Mouse (Mus musculus): ENCODE data around the gene Cdk8. TPM values are rescaled to one million over a fixed set of nuclear protein-coding genes. Genes with fewer than 3 reads are reported as not detected.

Cdk8 gene
- polyA plus RNA-seq, 1 experiment from 2014 or later: 18.6 TPM

- H3K36me3 ChIP-seq: peaks cover 46% of the 10 kb centered on the region
- WGBS: 89% methylated on average over 7 of the region's 7 CpGs
- no peaks in the 10 kb centered on the region for H3K27me3 ChIP-seq
- ATAC-seq (replicated peaks): no peak
- H3K4me3 ChIP-seq: no peak overlapping the region
- no peak overlapping the region for H3K27ac ChIP-seq (replicated peaks)
- no peaks in the 10 kb centered on the region for H3K9me3 ChIP-seq
- H3K9ac ChIP-seq (replicated peaks): no peak overlapping the region
- H3K4me1 ChIP-seq: no peaks in the 10 kb centered on the region
- no peak overlapping the region for H3K4me2 ChIP-seq (replicated peaks)
These were observed 58.9 kb downstream of the Cdk8 start for GRCm38 (mm10) chr5:146289921-146290320.

DNA sequence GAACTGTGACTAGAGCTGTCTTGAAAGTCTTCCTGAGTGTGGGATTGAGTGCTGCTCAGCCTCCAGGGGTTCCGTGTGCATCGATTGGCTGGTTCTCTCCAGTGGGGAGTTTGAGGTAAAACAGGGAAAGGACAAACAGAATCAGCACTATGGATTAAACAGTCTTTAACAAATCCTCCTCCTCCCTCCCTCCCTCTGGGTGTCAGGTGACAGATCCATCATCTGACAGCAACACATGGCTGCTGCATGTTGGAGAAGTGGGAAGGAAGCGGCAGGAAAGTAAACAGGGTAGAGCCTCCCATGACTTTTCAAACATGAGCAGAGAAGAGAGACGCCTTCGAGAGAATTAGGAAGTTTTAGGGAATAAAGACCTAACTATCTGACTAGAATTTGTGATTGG lies 59.4 kb downstream of the Cdk8 start:
- Histone ChIP-seq H3K4me3 (no peak overlapping the region), H3K4me1 (no peaks in the 10 kb centered on the region), H3K27ac (replicated peaks) (no peak overlapping the region), H3K36me3 (peaks cover 44% of the 10 kb centered on the region), H3K9ac (replicated peaks) (no peak overlapping the region), H3K27me3 (no peaks in the 10 kb centered on the region), H3K9me3 (no peaks in the 10 kb centered on the region), H3K4me2 (replicated peaks) (no peak overlapping the region)
- ATAC-seq (replicated peaks): no peak
- 93% methylated on average over 5 of the region's 5 CpGs for WGBS

DNA sequence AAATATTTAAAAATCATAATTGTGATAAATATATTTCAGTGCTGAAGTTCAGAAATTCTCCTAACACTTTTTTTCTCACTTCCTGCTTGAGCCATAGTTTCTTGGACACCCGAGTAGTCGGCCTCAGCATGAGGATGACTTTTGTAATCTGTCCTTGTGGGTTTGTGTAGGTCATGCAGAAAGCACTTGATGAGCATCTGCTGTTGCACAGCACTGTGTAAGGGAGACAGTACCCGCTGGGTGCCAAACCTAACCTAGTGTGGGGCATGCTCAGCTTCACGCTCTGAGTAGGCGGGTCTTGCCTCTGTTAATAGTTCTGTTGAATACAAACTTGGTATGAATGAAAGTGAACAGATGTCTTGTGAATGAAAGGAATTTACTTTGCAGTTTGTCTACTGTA lies 60.5 kb downstream of the Cdk8 start:
- no peaks in the 10 kb centered on the region for H3K27me3 ChIP-seq
- H3K4me1 ChIP-seq: no peaks in the 10 kb centered on the region
- no peak overlapping the region for H3K27ac ChIP-seq (replicated peaks)
- no peak for ATAC-seq (replicated peaks)
- H3K9ac ChIP-seq (replicated peaks): no peak overlapping the region
- 65% methylated on average over 5 of the region's 5 CpGs for WGBS
- H3K9me3 ChIP-seq: no peaks in the 10 kb centered on the region
- peaks cover 42% of the 10 kb centered on the region for H3K36me3 ChIP-seq
- no peak overlapping the region for H3K4me3 ChIP-seq
- no peak overlapping the region for H3K4me2 ChIP-seq (replicated peaks)

DNA sequence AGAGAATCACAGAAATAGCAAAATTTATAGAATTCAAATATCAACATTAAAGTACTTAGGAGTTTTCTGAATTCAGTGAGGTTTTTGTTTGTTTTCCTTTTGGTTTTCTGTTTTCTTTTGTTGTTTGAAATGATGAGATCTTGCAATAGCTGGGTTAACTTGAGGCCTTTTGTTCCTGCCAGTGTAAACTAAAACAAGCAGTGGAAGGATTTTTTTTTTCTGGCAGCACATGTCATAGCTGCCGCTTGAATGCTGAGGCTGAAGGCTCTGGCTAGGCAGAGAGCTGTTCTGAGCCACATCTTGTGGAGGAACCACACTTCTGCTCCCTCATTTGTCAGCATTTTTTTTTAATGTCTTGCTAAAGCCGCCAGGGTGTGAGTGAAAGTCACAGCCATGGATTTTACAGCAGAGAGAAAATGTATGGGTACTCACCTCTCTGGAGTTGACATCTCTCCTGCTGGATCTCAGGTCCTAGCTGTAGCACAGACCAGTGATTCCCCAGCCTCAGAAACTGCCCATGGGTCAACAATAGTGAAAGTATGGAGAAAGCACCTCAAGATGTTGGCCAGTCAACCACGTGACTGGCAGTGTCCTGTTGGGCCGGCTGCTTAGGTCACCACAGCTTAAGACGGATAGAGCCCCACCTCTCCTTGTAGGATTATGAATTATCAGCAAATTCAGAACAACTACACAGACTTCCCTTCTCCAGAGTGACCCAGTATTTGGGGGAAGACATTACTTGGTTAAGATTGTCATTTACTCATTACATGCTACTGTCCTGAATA lies 62.1 kb downstream of the Cdk8 start:
- no peak overlapping the region for H3K27ac ChIP-seq (replicated peaks)
- H3K9me3 ChIP-seq: no peaks in the 10 kb centered on the region
- H3K4me2 ChIP-seq (replicated peaks): no peak overlapping the region
- no peaks in the 10 kb centered on the region for H3K27me3 ChIP-seq
- ATAC-seq (replicated peaks): no peak
- no peak overlapping the region for H3K9ac ChIP-seq (replicated peaks)
- no peaks in the 10 kb centered on the region for H3K4me1 ChIP-seq
- peaks cover 40% of the 10 kb centered on the region for H3K36me3 ChIP-seq
- 91% methylated on average over 5 of the region's 5 CpGs for WGBS
- H3K4me3 ChIP-seq: no peak overlapping the region

- peaks cover 45% of the 10 kb centered on the region for H3K36me3 ChIP-seq
These were observed 63.1 kb downstream of the Cdk8 start for GRCm38 (mm10) chr5:146293919-146294700.

DNA sequence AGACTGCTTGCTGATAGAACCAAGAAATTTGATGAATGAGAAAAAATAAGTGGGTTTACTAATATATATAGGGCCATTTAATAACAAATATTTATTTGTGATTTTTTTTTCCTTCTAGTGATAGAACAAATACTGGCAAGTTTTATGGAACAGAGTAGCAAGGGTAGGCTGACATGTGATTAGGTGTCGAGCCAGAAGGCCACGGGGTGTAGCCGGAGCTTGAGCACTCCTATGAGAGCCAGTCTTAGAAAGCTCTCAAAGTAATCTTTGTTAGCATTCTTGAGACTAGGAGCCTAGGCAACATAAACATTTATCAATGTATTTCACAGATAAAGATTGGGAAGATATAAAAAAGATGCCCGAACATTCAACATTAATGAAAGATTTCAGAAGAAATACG lies 63.8 kb downstream of the Cdk8 start:
- Histone ChIP-seq H3K4me3 (no peak overlapping the region), H3K4me2 (replicated peaks) (no peak overlapping the region), H3K9ac (replicated peaks) (no peak overlapping the region), H3K4me1 (no peaks in the 10 kb centered on the region), H3K9me3 (no peaks in the 10 kb centered on the region), H3K27me3 (no peaks in the 10 kb centered on the region), H3K36me3 (peaks cover 48% of the 10 kb centered on the region), H3K27ac (replicated peaks) (no peak overlapping the region)
- WGBS: 94% methylated on average over 5 of the region's 5 CpGs
- no peak for ATAC-seq (replicated peaks)

More at GRCm38 (mm10) chr5:146293919-146294700, 63.1 kb downstream of the Cdk8 start:
- H3K9ac ChIP-seq (replicated peaks): no peak overlapping the region
- WGBS: 94% methylated on average over 11 of the region's 11 CpGs
- H3K27me3 ChIP-seq: no peaks in the 10 kb centered on the region
- no peak for ATAC-seq (replicated peaks)
- no peaks in the 10 kb centered on the region for H3K4me1 ChIP-seq
- no peak overlapping the region for H3K4me3 ChIP-seq
- H3K4me2 ChIP-seq (replicated peaks): no peak overlapping the region
- no peaks in the 10 kb centered on the region for H3K9me3 ChIP-seq
- no peak overlapping the region for H3K27ac ChIP-seq (replicated peaks)

GRCm38 (mm10) chr5:146298807-146299519 lies 67.9 kb downstream of the Cdk8 start:
- Histone ChIP-seq H3K27me3 (no peaks in the 10 kb centered on the region), H3K4me1 (no peaks in the 10 kb centered on the region), H3K4me2 (replicated peaks) (no peak overlapping the region), H3K36me3 (peaks cover 57% of the 10 kb centered on the region), H3K4me3 (no peak overlapping the region), H3K27ac (replicated peaks) (peak overlapping the region; percentile 8; the same call in 1 of the 2 replicates), H3K9me3 (no peaks in the 10 kb centered on the region), H3K9ac (replicated peaks) (no peak overlapping the region)
- ATAC-seq (replicated peaks): no peak
- 87% methylated on average over 13 of the region's 13 CpGs for WGBS

GRCm38 (mm10) chr5:146299520-146299870 lies 68.5 kb downstream of the Cdk8 start:
- H3K4me1 ChIP-seq: no peaks in the 10 kb centered on the region
- no peak overlapping the region for H3K9ac ChIP-seq (replicated peaks)
- no peak overlapping the region for H3K4me3 ChIP-seq
- no peaks in the 10 kb centered on the region for H3K27me3 ChIP-seq
- no peak overlapping the region for H3K27ac ChIP-seq (replicated peaks)
- H3K9me3 ChIP-seq: no peaks in the 10 kb centered on the region
- H3K36me3 ChIP-seq: peaks cover 57% of the 10 kb centered on the region
- ATAC-seq (replicated peaks): no peak
- no peak overlapping the region for H3K4me2 ChIP-seq (replicated peaks)
- WGBS: 84% methylated on average over 8 of the region's 8 CpGs

DNA sequence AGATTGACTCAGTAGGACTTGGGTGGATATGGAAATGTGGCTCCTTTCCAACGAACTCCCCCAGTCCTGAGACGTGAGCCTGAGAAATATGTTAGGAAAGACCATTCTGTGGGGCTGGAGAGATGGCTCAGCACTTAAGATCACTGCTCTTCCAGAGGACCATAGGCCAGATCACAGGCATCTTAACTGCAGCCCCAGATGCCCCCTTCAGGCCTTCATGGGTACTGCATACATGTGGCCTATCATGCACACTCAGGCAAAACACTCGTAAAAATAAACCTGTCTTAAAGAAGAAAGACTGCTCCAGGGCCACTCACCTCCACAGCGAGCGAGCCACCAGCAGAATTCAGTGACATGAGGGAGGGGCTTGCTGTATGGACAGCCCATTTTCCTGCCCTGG lies 72.4 kb downstream of the Cdk8 start:
- peaks cover 34% of the 10 kb centered on the region for H3K36me3 ChIP-seq
- 0 out of 2 replicates have a peak, but pooled peaks have one; percentile 6 for ATAC-seq (replicated peaks)
- H3K27me3 ChIP-seq: no peaks in the 10 kb centered on the region
- WGBS: 80% methylated on average over 5 of the region's 5 CpGs
- H3K4me1 ChIP-seq: no peaks in the 10 kb centered on the region
- H3K9me3 ChIP-seq: no peaks in the 10 kb centered on the region
- H3K4me2 ChIP-seq (replicated peaks): no peak overlapping the region
- H3K4me3 ChIP-seq: no peak overlapping the region
- H3K27ac ChIP-seq (replicated peaks): no peak overlapping the region
- no peak overlapping the region for H3K9ac ChIP-seq (replicated peaks)

DNA sequence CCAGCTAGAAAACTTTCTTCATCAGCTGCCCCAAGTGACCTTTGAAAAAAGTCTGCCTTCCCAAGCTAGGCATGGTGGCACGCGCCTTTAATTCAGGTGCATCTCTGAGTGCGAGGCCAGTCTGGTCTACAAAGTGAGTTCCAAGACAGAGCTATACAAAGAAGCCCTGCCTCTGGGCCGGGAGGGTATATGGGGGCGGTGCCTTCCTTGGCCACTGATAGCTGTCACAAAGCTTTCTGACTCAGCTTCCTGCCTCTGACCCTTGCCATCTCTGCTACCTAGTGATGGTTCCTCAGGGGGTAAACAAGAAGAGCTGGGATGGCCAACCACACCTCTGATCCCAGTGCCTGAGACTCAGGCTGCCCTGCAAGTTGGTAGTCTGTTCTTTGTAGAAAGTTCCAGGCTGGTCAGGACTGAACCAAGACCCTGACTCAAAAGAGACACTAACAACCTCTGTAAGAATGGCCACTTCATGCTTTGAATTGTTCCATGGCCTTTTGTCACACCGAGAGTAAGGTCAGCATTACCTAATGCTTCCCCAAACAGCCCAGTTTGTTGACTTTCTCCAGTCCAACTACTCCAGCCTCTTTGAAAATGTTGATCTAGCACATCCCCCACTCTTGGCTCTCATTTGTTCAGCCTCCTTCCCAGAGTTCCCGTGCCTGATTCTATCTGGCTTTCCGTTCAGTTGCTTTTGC lies 76.2 kb downstream of the Cdk8 start:
- H3K27ac ChIP-seq (replicated peaks): no peak overlapping the region
- H3K9ac ChIP-seq (replicated peaks): no peak overlapping the region
- H3K4me2 ChIP-seq (replicated peaks): no peak overlapping the region
- no peaks in the 10 kb centered on the region for H3K27me3 ChIP-seq
- ATAC-seq (replicated peaks): no peak
- no peaks in the 10 kb centered on the region for H3K9me3 ChIP-seq
- H3K36me3 ChIP-seq: peaks cover 14% of the 10 kb centered on the region; the same call in 1 of the 2 replicates
- H3K4me3 ChIP-seq: no peak overlapping the region
- no peaks in the 10 kb centered on the region for H3K4me1 ChIP-seq
- 92% methylated on average over 8 of the region's 8 CpGs for WGBS

GRCm38 (mm10) chr5:146307744-146308096 lies 76.7 kb downstream of the Cdk8 start:
- no peak overlapping the region for H3K4me3 ChIP-seq
- no peak for ATAC-seq (replicated peaks)
- H3K4me2 ChIP-seq (replicated peaks): no peak overlapping the region
- H3K4me1 ChIP-seq: no peaks in the 10 kb centered on the region
- 96% methylated on average over 4 of the region's 4 CpGs for WGBS
- H3K36me3 ChIP-seq: peaks cover 14% of the 10 kb centered on the region; the same call in 1 of the 2 replicates
- H3K27ac ChIP-seq (replicated peaks): no peak overlapping the region
- no peak overlapping the region for H3K9ac ChIP-seq (replicated peaks)
- no peaks in the 10 kb centered on the region for H3K9me3 ChIP-seq
- no peaks in the 10 kb centered on the region for H3K27me3 ChIP-seq

DNA sequence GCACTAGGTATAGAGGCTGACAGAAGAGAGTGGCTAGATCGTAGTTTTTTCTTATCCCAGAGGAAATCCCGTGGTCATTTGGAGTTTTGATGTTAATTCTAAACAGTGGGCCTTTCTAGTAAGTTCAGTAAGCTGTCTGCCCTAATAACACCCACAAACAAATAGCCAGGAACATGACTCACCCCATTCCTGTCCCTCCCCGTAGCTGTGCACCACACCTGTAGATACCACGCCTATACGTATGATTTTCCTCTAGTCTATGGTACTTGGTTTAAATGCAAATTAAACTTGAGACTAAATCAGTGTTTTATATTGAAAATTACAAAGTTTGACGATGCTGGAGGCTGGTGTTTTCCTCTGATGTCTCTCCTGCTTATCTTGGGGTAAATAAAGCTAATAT lies 83.5 kb downstream of the Cdk8 start:
- Histone ChIP-seq H3K4me3 (no peak overlapping the region), H3K27ac (replicated peaks) (no peak overlapping the region), H3K36me3 (no peaks in the 10 kb centered on the region), H3K4me2 (replicated peaks) (no peak overlapping the region), H3K4me1 (no peaks in the 10 kb centered on the region), H3K9me3 (no peaks in the 10 kb centered on the region), H3K27me3 (no peaks in the 10 kb centered on the region), H3K9ac (replicated peaks) (no peak overlapping the region)
- 87% methylated on average over 6 of the region's 6 CpGs for WGBS
- no peak for ATAC-seq (replicated peaks)

All from forebrain, embryonic 15.5 days (tissue).